Mouse (Mus musculus): ENCODE measurements around the gene Tekt3. TPM values are rescaled to one million over a fixed set of nuclear protein-coding genes. Genes with fewer than 3 reads are reported as not detected.

Tekt3 gene
- total RNA-seq, 2 experiments from 2014 or later = 0.38 to 0.80 TPM

- DNase-seq (ENCODE audit: low spot score in 2 of 2) = no peak
Observed at GRCm38 (mm10) chr11:63058375-63058952, 3.0 kb upstream of the Tekt3 start.

GRCm38 (mm10) chr11:63059911-63060310 is 1.5 kb upstream of the Tekt3 start:
- no peak for DNase-seq (ENCODE audit: low spot score in 2 of 2)

- DNase-seq (ENCODE audit: low spot score in 2 of 2) = no peak
Observed at GRCm38 (mm10) chr11:63066526-63066925, 5.1 kb downstream of the Tekt3 start.

GRCm38 (mm10) chr11:63070081-63070480 is 8.6 kb downstream of the Tekt3 start:
- no peak for DNase-seq (ENCODE audit: low spot score in 2 of 2)

GRCm38 (mm10) chr11:63084536-63084935 is 23.1 kb downstream of the Tekt3 start:
- no peak for DNase-seq (ENCODE audit: low spot score in 2 of 2)

GRCm38 (mm10) chr11:63088672-63089071 is 27.2 kb downstream of the Tekt3 start:
- no peak for DNase-seq (ENCODE audit: low spot score in 2 of 2)

- no peak for DNase-seq (ENCODE audit: low spot score in 2 of 2)
Observed at GRCm38 (mm10) chr11:63090210-63090609, 28.8 kb downstream of the Tekt3 start.

GRCm38 (mm10) chr11:63090986-63091385 is 29.5 kb downstream of the Tekt3 start:
- DNase-seq (ENCODE audit: low spot score in 2 of 2) = no peak

GRCm38 (mm10) chr11:63092271-63092670 is 30.8 kb downstream of the Tekt3 start:
- no peak for DNase-seq (ENCODE audit: low spot score in 2 of 2)

GRCm38 (mm10) chr11:63093601-63094000 is 32.1 kb downstream of the Tekt3 start:
- no peak for DNase-seq (ENCODE audit: low spot score in 2 of 2)

- DNase-seq (ENCODE audit: low spot score in 2 of 2) = no peak
Observed at GRCm38 (mm10) chr11:63094496-63094895, 33.0 kb downstream of the Tekt3 start.

- DNase-seq (ENCODE audit: low spot score in 2 of 2) = no peak
Observed at GRCm38 (mm10) chr11:63098016-63098415, 36.6 kb downstream of the Tekt3 start.

GRCm38 (mm10) chr11:63099390-63099789 is 37.9 kb downstream of the Tekt3 start:
- no peak for DNase-seq (ENCODE audit: low spot score in 2 of 2)

- DNase-seq (ENCODE audit: low spot score in 2 of 2) = peak in 1 of 2 experiments; percentile 9
Observed at GRCm38 (mm10) chr11:63103256-63103655, 41.8 kb downstream of the Tekt3 start.

- no peak for DNase-seq (ENCODE audit: low spot score in 2 of 2)
Observed at GRCm38 (mm10) chr11:63104026-63104425, 42.6 kb downstream of the Tekt3 start.

GRCm38 (mm10) chr11:63109230-63109775 is 47.8 kb downstream of the Tekt3 start:
- no peak for DNase-seq (ENCODE audit: low spot score in 2 of 2)

GRCm38 (mm10) chr11:63110329-63110728 is 48.9 kb downstream of the Tekt3 start:
- DNase-seq (ENCODE audit: low spot score in 2 of 2) = no peak

GRCm38 (mm10) chr11:63114807-63115641 is 53.6 kb downstream of the Tekt3 start:
- no peak for DNase-seq (ENCODE audit: low spot score in 2 of 2)

GRCm38 (mm10) chr11:63116652-63117051 is 55.2 kb downstream of the Tekt3 start:
- DNase-seq (ENCODE audit: low spot score in 2 of 2) = no peak

- no peak for DNase-seq (ENCODE audit: low spot score in 2 of 2)
Observed at GRCm38 (mm10) chr11:63117266-63117665, 55.8 kb downstream of the Tekt3 start.

GRCm38 (mm10) chr11:63119791-63120190 is 58.3 kb downstream of the Tekt3 start:
- no peak for DNase-seq (ENCODE audit: low spot score in 2 of 2)

- DNase-seq (ENCODE audit: low spot score in 2 of 2) = no peak
Observed at GRCm38 (mm10) chr11:63122249-63122648, 60.8 kb downstream of the Tekt3 start.
